Mouse (Mus musculus) liver, adult 2 months (tissue): ENCODE results near the gene Bub3.

ENCODE experiments used
- CTCF ChIP-seq: fragments of 200-500 bp; IDR thresholded peaks from 2 replicates; pipeline ENCODE4 v1.5.1; 2011; ENCODE audit warnings: low read depth, low read length, control low read depth
- POLR2A ChIP-seq: fragments of 200-500 bp; IDR thresholded peaks from 2 replicates; pipeline ENCODE4 v1.6.1; 2011; ENCODE audit warnings: low read length, control low read depth; ENCODE audit not compliant: insufficient read depth; ENCODE audit errors: extremely low read depth

GRCm38 (mm10) chr7:131608049-131608448 is 48.0 kb downstream of the Bub3 start:
- TF ChIP-seq CTCF: no peak
- TF ChIP-seq POLR2A: no peak
